In the genomic region with DNA sequence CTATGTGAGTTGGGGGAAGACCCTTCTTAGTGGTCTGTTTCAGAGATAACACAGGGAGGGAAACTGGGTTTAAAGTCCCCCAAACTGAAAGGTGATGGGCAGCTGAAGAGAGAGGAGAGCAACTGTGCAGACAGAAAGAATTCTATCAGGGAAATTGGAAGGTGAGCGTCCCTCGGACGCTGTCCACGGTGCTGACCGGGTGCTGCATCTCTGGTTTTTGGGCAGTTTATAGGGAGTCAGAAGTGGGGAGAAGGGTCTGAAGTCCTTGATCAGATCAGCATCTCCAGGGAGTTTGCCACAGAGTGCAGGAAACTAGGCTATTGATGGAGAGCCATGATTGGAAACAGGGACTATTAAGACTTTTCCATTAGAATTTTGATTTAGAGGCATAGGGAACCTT, we compare ENCODE assay signal across 10 mouse cellular contexts. TPM values are rescaled to one million over a fixed set of nuclear protein-coding genes. Genes with fewer than 3 reads are reported as not detected.
A peak's percentile ranks its signal among the peaks of the same experiment; 100 is the strongest.
DNase-seq lines count a peak whose midpoint lies in the region; ATAC-seq lines count a peak whose summit lies in the region.
"Had no signal": no experiment of that assay in that cellular context is flagged by ENCODE, and none has a peak within 500 bp of the region (broad histone marks: within the 10 kb centered on the region; RNA-seq: fewer than 3 reads in every experiment).

No protein-coding gene starts in this region.

- no peaks in the 10 kb centered on the region for H3K9me3 ChIP-seq in hindbrain, embryonic 10.5 days
- H3K9me3 ChIP-seq in hindbrain, embryonic 12.5 days (replicated peaks), result no peaks in the 10 kb centered on the region
- H3K9me3 ChIP-seq: limb, embryonic 12.5 days; neural tube, embryonic 12.5 days had no signal

- H3K4me1 ChIP-seq in hindbrain, embryonic 10.5 days (replicated peaks), result no peaks in the 10 kb centered on the region
- no peaks in the 10 kb centered on the region for H3K4me1 ChIP-seq in hindbrain, embryonic 12.5 days
- H3K4me1 ChIP-seq: limb, embryonic 12.5 days; neural tube, embryonic 12.5 days had no signal

- H3K4me3 ChIP-seq in hindbrain, embryonic 10.5 days, result no peak overlapping the region
- no peak overlapping the region for H3K4me3 ChIP-seq in hindbrain, embryonic 12.5 days
- H3K4me3 ChIP-seq: limb, embryonic 12.5 days; neural tube, embryonic 12.5 days had no signal

- H3K27me3 ChIP-seq in hindbrain, embryonic 10.5 days (ENCODE audit: insufficient read depth, poor library complexity, severe bottlenecking), result no peaks in the 10 kb centered on the region
- no peaks in the 10 kb centered on the region for H3K27me3 ChIP-seq in hindbrain, embryonic 12.5 days
- H3K27me3 ChIP-seq: limb, embryonic 12.5 days; neural tube, embryonic 12.5 days had no signal

- DNase-seq in hindbrain, embryonic 10.5 days (ENCODE audit: low spot score), result peak; percentile 36
- peak; percentile 10 for DNase-seq in thymus, postnatal 0 days (ENCODE audit: low spot score)
- DNase-seq in thymus, adult 18-20 months, result no peak
- DNase-seq in embryo, embryonic 9.5 days (ENCODE audit: extremely low spot score), result peak; percentile 44
- peak; percentile 55 for DNase-seq in thymus, postnatal 4 days
- DNase-seq in right cerebral cortex, postnatal 4 days, result no peak
- no peak for DNase-seq in natural killer cell, adult 2 months (ENCODE audit: low spot score in 2 of 2)

- no peak for ATAC-seq in hindbrain, embryonic 12.5 days (ENCODE audit: low FRiP score)

- H3K27ac ChIP-seq in hindbrain, embryonic 10.5 days, result no peak overlapping the region
- no peak overlapping the region for H3K27ac ChIP-seq in hindbrain, embryonic 12.5 days
- H3K27ac ChIP-seq: limb, embryonic 12.5 days; neural tube, embryonic 12.5 days had no signal

- no peak overlapping the region for H3K9ac ChIP-seq in hindbrain, embryonic 12.5 days
- H3K9ac ChIP-seq: limb, embryonic 12.5 days; neural tube, embryonic 12.5 days had no signal

- H3K4me2 ChIP-seq in hindbrain, embryonic 12.5 days (replicated peaks), result no peak overlapping the region
- H3K4me2 ChIP-seq: limb, embryonic 12.5 days; neural tube, embryonic 12.5 days had no signal

- 4% methylated on average over 5 of the region's 5 CpGs for WGBS in hindbrain, embryonic 10.5 days
- WGBS in hindbrain, embryonic 12.5 days, result 5% methylated on average over 5 of the region's 5 CpGs

- H3K36me3 ChIP-seq in hindbrain, embryonic 10.5 days, result no peaks in the 10 kb centered on the region
- no peaks in the 10 kb centered on the region for H3K36me3 ChIP-seq in hindbrain, embryonic 12.5 days
- H3K36me3 ChIP-seq: limb, embryonic 12.5 days; neural tube, embryonic 12.5 days had no signal

RNA-seq across cellular contexts. Expression of a gene that starts 0.7 kb away (rescaled TPM):
- 0.40 and 0.92 TPM in 2 replicates for polyA plus RNA-seq in hindbrain, embryonic 10.5 days (2016; fragmentation: Nextera tagmentation; extraction: Ambion mirVana)
- polyA plus RNA-seq in hindbrain, embryonic 12.5 days (2016; fragmentation: Nextera tagmentation; extraction: Ambion mirVana), result 0.56 and 1.3 TPM in 2 replicates
- 0.86 and 0.88 TPM in 2 replicates for polyA plus RNA-seq in thymus, postnatal 0 days (2015; fragmentation: Nextera tagmentation; extraction: Ambion mirVana)
- polyA plus RNA-seq: limb, embryonic 12.5 days had no signal

RNA-seq across cellular contexts. Expression of a gene that starts 41.6 kb away (rescaled TPM):
- polyA plus RNA-seq in hindbrain, embryonic 10.5 days (2016; fragmentation: Nextera tagmentation; extraction: Ambion mirVana), result 12.8 and 14.3 TPM in 2 replicates
- polyA plus RNA-seq in hindbrain, embryonic 12.5 days (2016; fragmentation: Nextera tagmentation; extraction: Ambion mirVana), result 31.0 and 32.4 TPM in 2 replicates
- polyA plus RNA-seq in thymus, postnatal 0 days (2015; fragmentation: Nextera tagmentation; extraction: Ambion mirVana), result 24.0 and 25.5 TPM in 2 replicates

RNA-seq across cellular contexts. Expression of a gene that starts 45.8 kb away (rescaled TPM):
- 140 and 160 TPM in 2 replicates for polyA plus RNA-seq in hindbrain, embryonic 10.5 days (2016; fragmentation: Nextera tagmentation; extraction: Ambion mirVana)
- 168 and 179 TPM in 2 replicates for polyA plus RNA-seq in hindbrain, embryonic 12.5 days (2016; fragmentation: Nextera tagmentation; extraction: Ambion mirVana)
- polyA plus RNA-seq in thymus, postnatal 0 days (2015; fragmentation: Nextera tagmentation; extraction: Ambion mirVana), result 117 and 123 TPM in 2 replicates

Comparison
In these comparisons a context has a peak if more than half of its experiments do, and no peak if none do; other contexts are left out.
1. DNase-seq: peak in hindbrain, embryonic 10.5 days (single experiment), thymus, postnatal 0 days (single experiment), embryo, embryonic 9.5 days (single experiment) and thymus, postnatal 4 days (single experiment); none in thymus, adult 18-20 months (0 of 2), right cerebral cortex, postnatal 4 days (single experiment) and natural killer cell, adult 2 months (0 of 2).